Mouse (Mus musculus) liver (tissue): ENCODE measurements around the gene Gnb5.

Source experiments
- DNase-seq: peaks from one replicate; pipeline ENCODE4 v3.0.0-alpha.2; 2020; ENCODE audit warnings: mixed read lengths

Gnb5 gene

GRCm38 (mm10) chr9:75308621-75309020, 2.5 kb downstream of the Gnb5 start:
- DNase-seq = no peak

DNA sequence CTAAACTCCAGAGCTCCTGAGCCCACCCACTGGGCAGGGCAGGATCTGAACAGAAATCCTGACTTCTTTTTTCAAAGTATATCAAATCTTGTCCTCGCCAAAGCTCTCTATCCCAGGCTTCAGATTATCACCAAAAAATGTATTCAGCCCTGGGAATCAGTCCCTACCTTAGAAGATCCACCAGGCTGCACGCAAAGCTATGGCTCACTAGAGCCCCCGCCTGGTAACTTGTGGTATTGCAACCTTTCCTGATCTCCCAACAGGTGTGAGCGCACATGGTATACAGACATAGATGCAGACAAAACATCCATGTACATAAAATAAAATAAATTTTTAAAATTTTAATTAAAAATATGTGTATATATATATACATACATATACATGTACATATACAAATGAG, 5.9 kb downstream of the Gnb5 start:
- peak; percentile 75 for DNase-seq

- no peak for DNase-seq
Measured at GRCm38 (mm10) chr9:75313138-75313831, 7.2 kb downstream of the Gnb5 start.

DNA sequence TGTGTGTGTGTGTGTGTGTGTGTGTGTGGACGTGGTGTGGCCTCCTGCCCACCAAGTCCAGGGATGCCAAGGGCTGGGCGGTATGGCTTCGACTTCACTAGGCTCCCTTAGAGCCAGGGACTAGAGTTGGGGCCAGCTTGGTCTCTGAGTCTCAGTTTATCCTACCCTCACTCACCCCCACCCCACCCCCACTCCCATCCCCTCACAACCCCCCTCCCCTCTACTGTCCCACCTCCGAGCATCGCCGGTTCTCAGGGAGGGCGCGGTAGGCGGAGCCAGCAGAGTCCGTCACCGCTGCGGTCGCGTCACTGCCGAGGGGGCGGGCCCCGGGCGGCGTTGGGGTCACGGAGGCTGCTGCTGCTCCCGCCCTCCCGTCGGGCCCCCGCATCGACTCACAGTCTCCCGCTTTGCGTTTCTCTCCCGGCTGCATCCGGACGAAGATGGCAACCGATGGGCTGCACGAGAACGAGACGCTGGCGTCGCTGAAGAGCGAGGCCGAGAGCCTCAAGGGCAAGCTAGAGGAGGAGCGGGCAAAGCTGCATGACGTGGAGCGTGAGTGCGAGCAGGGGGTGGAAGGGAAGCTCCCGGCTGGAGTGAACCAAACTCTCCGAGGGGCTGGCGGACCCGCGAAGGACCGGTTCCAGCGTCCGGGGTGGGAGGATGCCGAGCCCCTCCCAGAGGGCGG, 7.9 kb downstream of the Gnb5 start:
- peak; percentile 75 for DNase-seq

- no peak for DNase-seq
Measured at GRCm38 (mm10) chr9:75314517-75315105, 8.5 kb downstream of the Gnb5 start.

DNA sequence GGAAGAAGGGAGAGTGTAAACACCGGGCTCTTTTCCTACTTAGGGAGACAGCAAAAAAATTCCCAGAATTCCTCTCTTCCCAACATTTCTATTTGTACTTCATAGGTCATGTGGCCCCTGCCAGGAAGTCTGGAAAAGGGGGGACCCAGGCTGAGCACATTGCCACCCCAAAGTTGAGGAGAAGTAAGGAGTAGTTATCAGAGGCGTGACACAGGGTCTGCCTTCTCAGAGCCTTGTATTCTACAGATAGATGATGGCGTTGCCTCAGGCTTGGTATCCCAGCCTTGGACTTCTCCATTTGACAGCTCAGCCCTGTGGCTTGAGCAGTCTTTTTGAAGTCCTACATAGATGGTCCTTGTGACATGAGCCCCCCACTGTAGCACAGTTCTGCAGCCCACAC, 9.2 kb downstream of the Gnb5 start:
- DNase-seq = no peak

DNA sequence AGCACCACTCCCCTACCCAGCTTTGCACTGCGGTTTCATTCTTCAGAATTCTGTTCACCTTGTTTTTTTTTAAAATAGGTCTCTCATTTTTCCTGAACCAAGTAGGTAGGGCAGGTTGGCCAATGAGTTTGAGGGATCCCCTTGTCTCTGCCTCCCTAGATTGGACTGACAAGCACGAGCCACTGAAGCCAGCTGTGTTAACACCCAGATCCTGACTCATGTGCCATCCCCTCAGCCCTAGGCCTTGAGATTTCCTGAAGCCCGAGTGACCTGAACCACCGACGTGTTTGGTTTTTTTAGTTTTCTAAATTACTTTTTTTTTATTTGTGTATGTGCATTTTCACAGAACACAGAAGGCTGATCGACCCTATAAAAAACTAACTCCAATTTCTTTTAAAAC, 10.7 kb downstream of the Gnb5 start:
- DNase-seq = no peak

DNA sequence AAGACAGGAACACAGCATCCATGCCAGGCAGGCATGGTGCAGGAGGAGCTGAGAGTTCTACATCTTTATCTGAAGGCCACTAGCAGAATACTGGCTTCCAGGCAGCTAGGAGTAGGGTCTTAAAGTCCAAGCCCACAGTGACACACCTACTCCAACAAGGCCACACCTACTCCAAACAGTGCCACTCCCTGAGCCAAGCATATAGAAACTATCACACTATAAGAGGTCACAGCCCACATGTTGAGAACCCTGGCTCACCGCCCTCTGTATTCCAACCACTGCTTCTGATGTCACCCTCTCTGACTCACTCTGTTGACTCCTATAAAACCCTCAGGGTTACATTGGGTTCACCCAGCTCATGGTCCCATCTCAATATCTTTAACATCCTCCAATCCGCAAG, 12.1 kb downstream of the Gnb5 start:
- DNase-seq = no peak

- DNase-seq = no peak
Measured at GRCm38 (mm10) chr9:75319365-75319764, 13.3 kb downstream of the Gnb5 start.

GRCm38 (mm10) chr9:75322099-75322885, 16.2 kb downstream of the Gnb5 start:
- no peak for DNase-seq

DNA sequence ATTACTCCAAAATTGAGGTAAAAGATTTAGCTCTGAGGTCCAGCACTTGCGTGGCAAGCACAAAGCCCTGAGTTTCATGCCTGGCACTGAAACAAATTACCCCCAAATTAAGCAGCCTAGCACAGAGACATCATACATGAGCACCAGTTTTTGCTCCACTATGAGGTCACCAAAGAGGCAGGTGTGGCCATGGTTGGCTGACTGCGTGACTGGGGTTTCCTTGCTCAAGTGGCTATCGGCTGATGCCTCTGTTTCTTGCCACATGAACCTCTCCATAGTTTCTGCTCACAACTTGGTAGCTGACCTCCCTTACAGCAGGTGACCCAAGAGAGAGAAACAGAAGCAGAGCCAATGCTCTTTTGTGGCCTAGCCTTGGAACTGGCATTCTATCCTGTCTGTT, 22.0 kb downstream of the Gnb5 start:
- no peak for DNase-seq

DNA sequence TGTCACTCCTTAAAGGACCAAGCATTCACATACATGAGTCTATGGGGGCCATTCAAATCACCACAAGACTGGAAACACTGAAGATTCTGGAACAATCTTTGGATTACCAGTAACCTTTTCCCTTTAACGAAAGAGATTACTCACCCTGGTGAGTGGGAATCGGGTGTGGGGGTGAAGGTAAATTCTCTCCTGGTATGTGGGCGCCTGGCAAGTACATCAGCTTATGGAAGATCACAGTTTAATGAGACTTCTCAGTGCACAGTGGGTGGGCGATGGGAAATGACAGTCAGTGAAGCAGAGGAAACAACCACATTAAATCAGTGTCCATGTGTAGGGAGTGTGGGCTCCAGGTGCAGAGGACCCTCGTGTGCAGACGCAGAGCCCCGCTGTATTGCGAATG, 24.7 kb downstream of the Gnb5 start:
- no peak for DNase-seq

DNA sequence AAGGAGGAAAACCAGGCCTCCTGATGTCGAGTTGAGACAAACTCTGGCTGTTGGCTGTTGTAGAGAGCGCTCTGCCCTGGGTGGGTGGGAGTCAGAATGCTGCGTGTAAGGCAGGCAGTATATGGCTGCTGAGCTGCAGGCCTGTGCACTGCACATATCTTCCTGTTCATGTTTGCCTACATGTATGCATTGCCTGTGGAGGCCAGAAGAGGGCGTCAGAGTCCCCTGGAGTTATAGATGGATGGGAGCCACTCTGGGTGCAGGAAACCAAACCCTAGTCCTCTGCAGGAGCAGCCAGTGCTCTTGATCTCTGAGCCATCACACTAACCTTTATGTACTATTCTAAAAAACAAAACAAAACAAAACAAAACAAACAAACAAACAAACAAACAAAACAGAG, 28.4 kb downstream of the Gnb5 start:
- no peak for DNase-seq

DNA sequence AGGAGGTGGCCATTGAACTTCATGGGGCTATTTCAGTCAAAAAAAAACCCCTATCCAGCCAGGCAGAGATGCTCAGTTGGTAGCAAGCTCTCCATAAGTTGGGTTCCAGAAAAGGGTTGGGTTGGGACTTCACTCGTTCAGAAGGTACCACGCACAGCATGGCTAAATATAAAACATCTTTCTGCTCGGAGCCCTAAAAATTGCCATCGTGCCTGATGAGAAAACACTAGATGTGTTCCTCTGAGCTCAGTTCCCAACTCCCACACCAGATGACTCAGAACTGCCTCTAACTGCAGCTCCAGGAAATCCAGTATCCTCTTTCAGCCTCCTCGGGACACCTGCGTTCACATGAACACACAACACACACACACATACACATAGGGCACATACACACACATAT, 31.9 kb downstream of the Gnb5 start:
- DNase-seq = no peak

- DNase-seq = no peak
Measured at GRCm38 (mm10) chr9:75342433-75342832, 36.3 kb downstream of the Gnb5 start.

DNA sequence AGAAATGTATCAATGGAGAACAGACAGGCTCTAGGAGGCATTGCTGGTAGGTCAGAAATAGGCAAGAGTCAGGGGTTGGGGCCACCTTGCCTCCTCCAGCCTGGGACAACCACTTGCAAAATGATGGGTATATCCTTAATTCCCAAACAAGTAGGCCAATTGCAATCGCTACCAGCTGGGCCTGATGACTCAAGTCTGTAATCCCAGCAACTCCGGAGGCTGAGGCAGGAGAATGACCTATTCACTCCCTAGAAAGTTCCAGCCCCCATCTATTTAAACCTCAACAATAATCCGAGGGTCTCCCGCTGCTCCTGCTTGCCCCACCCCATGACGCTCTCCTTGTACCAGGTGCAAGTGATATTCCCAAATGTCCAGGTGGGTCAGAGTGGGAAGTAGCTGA, 41.4 kb downstream of the Gnb5 start, which contains the start of gene Bcl2l10:
Gene Bcl2l10, plus strand, starts transcription at position 301 of the 400 bp plus-strand sequence.
- DNase-seq = no peak

- DNase-seq = no peak
Measured at GRCm38 (mm10) chr9:75348066-75348465, 42.0 kb downstream of the Gnb5 start.

GRCm38 (mm10) chr9:75348641-75349040, 42.6 kb downstream of the Gnb5 start:
- DNase-seq = no peak

- DNase-seq = no peak
Measured at GRCm38 (mm10) chr9:75353094-75353493, 47.0 kb downstream of the Gnb5 start.

GRCm38 (mm10) chr9:75355783-75356182, 49.7 kb downstream of the Gnb5 start:
- no peak for DNase-seq

DNA sequence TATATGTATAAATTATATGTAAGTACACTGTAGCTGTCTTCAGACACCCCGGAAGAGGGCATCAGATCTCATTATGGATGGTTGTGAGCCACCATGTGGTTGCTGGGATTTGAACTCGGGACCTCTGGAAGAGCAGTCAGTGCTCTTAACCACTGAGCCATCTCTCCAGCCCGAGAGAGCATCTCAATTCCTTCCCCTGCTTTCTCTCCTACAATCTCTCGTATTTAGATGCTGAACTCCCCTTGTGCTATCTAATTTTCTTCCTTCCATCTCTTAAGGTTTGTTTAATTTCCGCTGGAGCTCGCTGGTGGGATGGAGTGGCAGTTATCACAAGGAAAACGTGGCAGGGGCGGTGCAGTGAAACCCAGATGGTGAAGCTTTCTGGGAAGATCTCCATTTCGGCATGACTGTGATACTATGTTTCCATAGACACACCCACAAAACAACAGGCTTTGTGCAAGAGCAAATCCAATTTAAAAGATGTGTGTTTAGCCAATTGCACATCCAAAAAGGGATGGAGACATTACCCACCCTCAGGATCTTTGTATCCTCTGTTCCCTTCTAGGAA, 51.1 kb downstream of the Gnb5 start:
- DNase-seq = no peak

- DNase-seq = peak; percentile 80
Measured at GRCm38 (mm10) chr9:75361699-75362098, 55.6 kb downstream of the Gnb5 start.

- no peak for DNase-seq
Measured at GRCm38 (mm10) chr9:75362201-75362600, 56.1 kb downstream of the Gnb5 start.
